Mouse (Mus musculus): Measurements from ENCODE around the gene Ppp1r15b.

- TF ChIP-seq CTCF (IDR thresholded peaks at IDR 0.05; ENCODE audit: low read depth) (peak; percentile 29; the same call in 1 of the 2 replicates), EP300 (optimal IDR thresholded peaks at IDR 0.05) (no peak)
These were observed 51.2 kb downstream of the Ppp1r15b start for GRCm38 (mm10) chr1:133182016-133182705.
